Mouse (Mus musculus) CH12.LX (cell line): ENCODE results near the gene Ldlrad3. TPM values are rescaled to one million over a fixed set of nuclear protein-coding genes. Genes with fewer than 3 reads are reported as not detected.

Experiments used
- DNase-seq: peaks from one replicate; pipeline ENCODE4 v3.0.0-alpha.2; 2013; ENCODE audit errors: extremely low read depth
- H3K27ac ChIP-seq: 2 replicates; pipeline ENCODE4 v1.5.1; 2012; ENCODE audit warnings: low read depth, mild to moderate bottlenecking, control low read depth, moderate library complexity; ENCODE audit not compliant: insufficient read depth
- H3K27me3 ChIP-seq: replicated peaks from 2 replicates; pipeline ENCODE3; 2012; ENCODE audit warnings: inconsistent platforms
- H3K36me3 ChIP-seq, 2 experiments: replicated peaks in 1 of 2; 2 replicates each; pipeline versions ENCODE3 to v1.6.1; 2012; ENCODE audit warnings: inconsistent platforms in 1 of 2, low read length in 1 of 2, mild to moderate bottlenecking in 1 of 2, mixed read lengths in 1 of 2, moderate library complexity in 1 of 2; ENCODE audit not compliant: control insufficient read depth in 1 of 2, insufficient read depth in 1 of 2
- H3K4me1 ChIP-seq, 2 experiments: 2 replicates each; pipeline ENCODE4 v1.6.1; 2012; ENCODE audit warnings: inconsistent platforms in 1 of 2, moderate library complexity in 1 of 2; ENCODE audit not compliant: insufficient read depth in 2 of 2, control insufficient read depth in 1 of 2
- H3K4me2 ChIP-seq: 2 replicates; pipeline ENCODE4 v1.6.1; 2012; ENCODE audit warnings: low read depth, mild to moderate bottlenecking, control low read depth; ENCODE audit not compliant: poor library complexity, insufficient read depth, severe bottlenecking
- H3K4me3 ChIP-seq, 3 experiments: fragments of 150-350 bp in 1 of 3; sonication (generic) in 1 of 3; replicated peaks in 1 of 3; 2 replicates each; pipeline versions ENCODE3 to v1.5.1; 2011 to 2012; ENCODE audit warnings: low read depth in 2 of 3, low read length in 2 of 3, mild to moderate bottlenecking in 2 of 3, moderate library complexity in 2 of 3, control low read depth in 1 of 3, improper control_type of control experiment in 1 of 3, inconsistent platforms in 1 of 3, mixed read lengths in 1 of 3; ENCODE audit not compliant: poor library complexity in 1 of 3
- H3K79me2 ChIP-seq: replicated peaks from 2 replicates; pipeline ENCODE4 v1.6.1; 2012; ENCODE audit warnings: mild to moderate bottlenecking, moderate library complexity; ENCODE audit not compliant: control insufficient read depth, poor library complexity, insufficient read depth, severe bottlenecking; ENCODE audit errors: extremely low read depth
- H3K9ac ChIP-seq: 2 replicates; pipeline ENCODE4 v1.6.1; 2012; ENCODE audit warnings: low read depth, mild to moderate bottlenecking, control low read depth, moderate library complexity; ENCODE audit not compliant: insufficient read depth
- H3K9me3 ChIP-seq: replicated peaks from 2 replicates; pipeline ENCODE3; 2012; ENCODE audit warnings: low read length, inconsistent platforms, mixed read lengths
- BHLHE40 ChIP-seq: IDR thresholded peaks from 2 replicates; pipeline ENCODE4 v1.6.1; 2011; ENCODE audit warnings: mild to moderate bottlenecking, low read depth, low read length, improper control_type of control experiment
- CTCF ChIP-seq, 2 experiments: IDR thresholded peaks in 1 of 2; conservative IDR thresholded peaks in 1 of 2; 2 replicates each; pipeline ENCODE4 v1.5.1; 2011 to 2012; ENCODE audit warnings: low read depth in 2 of 2, low read length in 2 of 2, improper control_type of control experiment in 1 of 2, inconsistent platforms in 1 of 2, mild to moderate bottlenecking in 1 of 2, moderate library complexity in 1 of 2
- E2F4 ChIP-seq: IDR thresholded peaks from 2 replicates; pipeline ENCODE4 v1.6.1; 2011; ENCODE audit warnings: low read depth, low read length, improper control_type of control experiment; ENCODE audit not compliant: insufficient replicate concordance
- ELF1 ChIP-seq: IDR thresholded peaks from 2 replicates; pipeline ENCODE4 v1.6.1; 2014; ENCODE audit warnings: low read depth, mild to moderate bottlenecking, inconsistent platforms, low read length, improper control_type of control experiment
- EP300 ChIP-seq: IDR thresholded peaks from 2 replicates; pipeline ENCODE4 v1.6.1; 2011; ENCODE audit warnings: low read length, improper control_type of control experiment
- ETS1 ChIP-seq: conservative IDR thresholded peaks from 2 replicates; pipeline ENCODE4 v1.6.1; 2012; ENCODE audit warnings: low read depth, mild to moderate bottlenecking, inconsistent platforms, low read length, improper control_type of control experiment, moderate library complexity
- HCFC1 ChIP-seq: IDR thresholded peaks from 2 replicates; pipeline ENCODE4 v1.6.1; 2012; ENCODE audit warnings: low read depth, mild to moderate bottlenecking, inconsistent platforms, low read length, improper control_type of control experiment
- MAX ChIP-seq: IDR thresholded peaks from 2 replicates; pipeline ENCODE4 v1.6.1; 2011; ENCODE audit warnings: low read length, improper control_type of control experiment
- MEF2A ChIP-seq: IDR thresholded peaks from 2 replicates; pipeline ENCODE4 v1.6.1; 2014; ENCODE audit warnings: low read depth, mild to moderate bottlenecking, inconsistent platforms, low read length, improper control_type of control experiment, borderline replicate concordance
- MYC ChIP-seq: IDR thresholded peaks from 2 replicates; pipeline ENCODE4 v1.6.1; 2011; ENCODE audit warnings: low read depth, mild to moderate bottlenecking, improper control_type of control experiment, low read length
- NELFE ChIP-seq: IDR thresholded peaks from 2 replicates; pipeline ENCODE4 v1.6.1; 2011; ENCODE audit warnings: low read depth, low read length, improper control_type of control experiment
- NRF1 ChIP-seq: IDR thresholded peaks from 2 replicates; pipeline ENCODE4 v1.6.1; 2014; ENCODE audit warnings: low read depth, mild to moderate bottlenecking, inconsistent platforms, low read length, improper control_type of control experiment, moderate library complexity
- POLR2A ChIP-seq: IDR thresholded peaks from 2 replicates; pipeline ENCODE4 v1.6.1; 2011; ENCODE audit warnings: low read depth, mild to moderate bottlenecking, improper control_type of control experiment, low read length
- RAD21 ChIP-seq: IDR thresholded peaks from 2 replicates; pipeline ENCODE4 v1.6.1; 2011; ENCODE audit warnings: low read depth, mild to moderate bottlenecking, low read length, improper control_type of control experiment, moderate library complexity
- RCOR1 ChIP-seq: conservative IDR thresholded peaks from 2 replicates; pipeline ENCODE4 v1.6.1; 2012; ENCODE audit warnings: low read depth, mild to moderate bottlenecking, inconsistent platforms, low read length, improper control_type of control experiment
- TCF12 ChIP-seq: IDR thresholded peaks from 2 replicates; pipeline ENCODE4 v1.6.1; 2014; ENCODE audit warnings: low read depth, mild to moderate bottlenecking, inconsistent platforms, low read length, improper control_type of control experiment
- UBTF ChIP-seq: IDR thresholded peaks from 2 replicates; pipeline ENCODE4 v1.6.1; 2012; ENCODE audit warnings: low read depth, mild to moderate bottlenecking, inconsistent platforms, low read length, improper control_type of control experiment, moderate library complexity
- ZMIZ1 ChIP-seq: IDR thresholded peaks from 2 replicates; pipeline ENCODE4 v1.6.1; 2012; ENCODE audit warnings: low read depth, mild to moderate bottlenecking, inconsistent platforms, low read length, improper control_type of control experiment
- ZNF384 ChIP-seq: IDR thresholded peaks from 2 replicates; pipeline ENCODE4 v1.6.1; 2012; ENCODE audit warnings: low read depth, low read length, improper control_type of control experiment, inconsistent platforms
- dilution Hi-C: fragments of 300-500 bp; cut with MboI; formaldehyde crosslinking; loops from 2 replicates; pipeline ENCODE4 v1.14.3; 2020; ENCODE audit warnings: low sequenced_read_pairs; ENCODE audit not compliant: extremely low pct_unique_long_range_greater_than_20kb, extremely low pct_ligation_motif_present
- in situ Hi-C: fragments of 300-500 bp; cut with MboI; formaldehyde crosslinking; loops from 3 replicates; pipeline ENCODE4 v1.14.3; 2019; ENCODE audit warnings: low sequenced_read_pairs, low pct_ligation_motif_present, low pct_unique_long_range_greater_than_20kb, mixed read lengths
- polyA plus RNA-seq: library from polyadenylated mRNA; unstranded; fragments of >175 nt; gene quantifications from 2 replicates; pipeline ENCODE4 v1.2.1, GENCODE M21; 2012; ENCODE audit warnings: low read depth; ENCODE audit not compliant: insufficient read length
- total RNA-seq, 2 experiments: library from RNA; depleted of rRNA; stranded (reverse); fragments of 300-350 nt in 1 of 2; fragments of >200 nt in 1 of 2; gene quantifications; 2 replicates each; pipeline ENCODE4 v1.2.3; 2012 to 2014

Ldlrad3 gene
- total and polyA plus RNA-seq, 3 experiments, result 0.30 to 2.7 (median 2.1) TPM

DNA sequence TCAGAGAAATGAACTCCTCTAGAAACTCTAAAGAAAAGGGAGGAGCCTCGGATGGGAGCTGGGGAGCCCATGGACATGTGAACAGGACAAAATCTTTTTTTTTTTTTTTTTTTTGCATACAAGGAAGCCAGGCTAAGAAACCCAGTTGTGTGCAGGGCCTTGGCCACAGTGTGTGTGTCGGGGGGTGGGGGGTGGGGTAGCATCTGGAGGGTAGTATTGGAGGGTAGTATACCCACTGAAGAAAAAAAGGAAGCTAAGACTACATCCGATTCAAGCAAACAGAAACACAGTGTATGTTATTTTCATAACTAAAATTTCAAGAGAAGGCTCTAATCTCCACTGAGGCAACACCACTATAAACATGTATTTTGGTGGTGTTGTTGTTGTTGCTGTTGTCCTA lies 50.0 kb downstream of the Ldlrad3 start:
- Histone ChIP-seq H3K4me3 (no peak overlapping the region), H3K27me3 (no peaks in the 10 kb centered on the region), H3K9ac (no peak overlapping the region), H3K4me2 (no peak overlapping the region), H3K79me2 (no peaks in the 10 kb centered on the region), H3K9me3 (no peaks in the 10 kb centered on the region), H3K27ac (no peak overlapping the region), H3K36me3 (no peaks in the 10 kb centered on the region), H3K4me1 (peaks cover 10 to 11% of the 10 kb centered on the region in 2 experiments; a peak in 2 of 4 replicates)
- TF ChIP-seq NELFE (no peak), POLR2A (no peak), MAX (no peak)
- DNase-seq, result no peak
- dilution Hi-C loops (no loop called here), in situ Hi-C loops (no loop called here)

DNA sequence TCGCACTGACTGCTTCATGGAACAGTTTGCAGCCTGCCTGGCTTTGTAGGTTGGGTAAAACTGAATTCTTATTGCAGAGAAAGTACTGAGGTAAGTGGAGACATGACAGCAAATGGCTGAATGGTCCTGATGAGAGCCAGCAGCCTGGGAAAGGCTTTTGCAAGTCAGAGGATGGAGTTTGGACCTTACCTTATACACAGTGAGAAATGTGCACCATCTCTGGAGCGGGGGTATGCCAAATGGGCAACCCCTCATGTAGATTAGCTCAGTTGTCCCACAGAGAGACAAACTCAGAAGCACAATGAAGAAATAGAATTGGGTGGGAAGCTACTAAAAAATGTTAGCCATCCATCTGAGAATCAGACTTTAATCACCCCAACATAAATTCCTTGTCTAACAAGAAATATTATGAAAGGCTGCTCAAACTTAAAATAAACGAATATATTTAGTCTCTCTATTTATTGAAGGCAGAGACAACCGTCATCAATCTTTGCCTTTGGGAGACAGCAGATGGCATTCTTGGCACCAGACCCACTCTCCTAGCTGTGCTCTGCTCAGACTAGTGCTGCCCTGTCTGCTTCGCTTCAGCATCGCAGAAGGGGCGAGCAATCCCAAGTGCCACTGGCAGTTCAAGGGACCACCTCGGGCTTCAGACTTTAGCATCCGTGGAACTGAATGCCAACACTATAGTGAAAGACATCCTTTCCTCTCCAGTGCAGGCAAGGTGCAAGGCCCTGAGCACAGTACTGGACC lies 51.5 kb downstream of the Ldlrad3 start:
- Histone ChIP-seq H3K4me1 (peaks cover 10 to 11% of the 10 kb centered on the region in 2 experiments; a peak in 2 of 4 replicates), H3K9ac (no peak overlapping the region), H3K4me2 (no peak overlapping the region), H3K36me3 (no peaks in the 10 kb centered on the region), H3K4me3 (no peak overlapping the region), H3K79me2 (no peaks in the 10 kb centered on the region), H3K27ac (no peak overlapping the region), H3K27me3 (no peaks in the 10 kb centered on the region), H3K9me3 (no peaks in the 10 kb centered on the region)
- TF ChIP-seq UBTF (no peak), ZNF384 (no peak), ELF1 (no peak), ETS1 (no peak), MEF2A (no peak), CTCF (conservative IDR thresholded peaks at IDR 0.05 in 1 of 2, IDR thresholded peaks at IDR 0.05 in 1 of 2; ENCODE audit: low read depth in 2 of 2, low read length in 2 of 2) (no peak)
- in situ Hi-C loops (no loop called here), dilution Hi-C loops (no loop called here)
- no peak for DNase-seq

DNA sequence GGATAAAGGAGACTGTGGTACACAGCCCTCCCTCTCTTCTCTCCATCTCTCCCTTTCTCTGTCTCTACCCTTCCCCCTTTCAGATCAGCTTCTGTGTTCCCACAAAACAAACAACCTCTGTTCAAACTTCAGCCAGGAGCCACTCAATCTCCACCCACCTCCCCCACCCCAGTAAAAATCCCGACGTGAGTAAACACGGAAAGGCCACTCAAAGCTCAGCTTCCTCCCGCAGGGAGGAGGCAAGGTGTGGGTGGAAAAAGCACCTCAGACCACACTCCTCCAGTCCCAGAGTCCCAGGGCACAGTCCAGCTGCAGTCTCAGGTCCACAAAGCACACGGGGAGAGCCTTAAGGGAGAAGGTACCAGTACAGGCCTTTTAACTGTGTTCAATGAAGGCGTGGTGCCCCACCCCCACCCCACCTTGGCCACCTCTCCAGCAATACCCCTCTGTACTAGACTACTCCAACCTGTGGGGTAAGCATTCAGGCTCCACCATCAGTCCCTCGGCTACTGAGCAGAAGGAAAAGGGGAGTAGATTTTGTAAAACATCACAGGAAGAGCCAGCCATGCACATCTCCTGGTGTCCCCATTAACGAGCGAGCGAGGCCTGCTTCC lies 53.1 kb downstream of the Ldlrad3 start:
- Histone ChIP-seq H3K4me1 (peaks cover 4 to 11% of the 10 kb centered on the region in 2 experiments; a peak in 2 of 4 replicates), H3K27me3 (no peaks in the 10 kb centered on the region), H3K9ac (no peak overlapping the region), H3K9me3 (no peaks in the 10 kb centered on the region), H3K36me3 (no peaks in the 10 kb centered on the region), H3K4me2 (no peak overlapping the region), H3K79me2 (no peaks in the 10 kb centered on the region), H3K4me3 (no peak overlapping the region), H3K27ac (no peak overlapping the region)
- dilution Hi-C loops (no loop called here), in situ Hi-C loops (no loop called here)
- TF ChIP-seq EP300, result no peak
- TF ChIP-seq HCFC1, result no peak
- no peak for TF ChIP-seq ZMIZ1
- TF ChIP-seq RCOR1, result no peak
- TF ChIP-seq RAD21, result no peak
- TF ChIP-seq NELFE, result no peak
- no peak for TF ChIP-seq E2F4
- no peak for TF ChIP-seq NRF1
- TF ChIP-seq MYC, result no peak
- TF ChIP-seq BHLHE40, result no peak
- TF ChIP-seq TCF12, result no peak
- no peak for DNase-seq
